Mouse (Mus musculus) C2C12 (cell line): ENCODE results near the gene Smc3.

Experiments used
- CEBPB ChIP-seq: IDR thresholded peaks from one replicate; pipeline ENCODE4 v1.6.1; 2011; ENCODE audit warnings: low read depth, mild to moderate bottlenecking, control low read depth, moderate library complexity
- CTCF ChIP-seq: IDR thresholded peaks from one replicate; pipeline ENCODE4 v1.5.1; 2011; ENCODE audit not compliant: control insufficient read depth, insufficient read depth, insufficient read length
- MYOD1 ChIP-seq: IDR thresholded peaks from one replicate; pipeline ENCODE4 v1.6.1; 2011; ENCODE audit warnings: low read depth; ENCODE audit not compliant: control insufficient read depth, insufficient read length
- MYOG ChIP-seq: IDR thresholded peaks from one replicate; pipeline ENCODE4 v1.6.1; 2011; ENCODE audit not compliant: control insufficient read depth, insufficient read length; ENCODE audit errors: extremely low read depth
- USF1 ChIP-seq: IDR thresholded peaks from one replicate; pipeline ENCODE4 v1.6.1; 2011; ENCODE audit warnings: low read depth, mild to moderate bottlenecking, control low read depth, moderate library complexity

DNA sequence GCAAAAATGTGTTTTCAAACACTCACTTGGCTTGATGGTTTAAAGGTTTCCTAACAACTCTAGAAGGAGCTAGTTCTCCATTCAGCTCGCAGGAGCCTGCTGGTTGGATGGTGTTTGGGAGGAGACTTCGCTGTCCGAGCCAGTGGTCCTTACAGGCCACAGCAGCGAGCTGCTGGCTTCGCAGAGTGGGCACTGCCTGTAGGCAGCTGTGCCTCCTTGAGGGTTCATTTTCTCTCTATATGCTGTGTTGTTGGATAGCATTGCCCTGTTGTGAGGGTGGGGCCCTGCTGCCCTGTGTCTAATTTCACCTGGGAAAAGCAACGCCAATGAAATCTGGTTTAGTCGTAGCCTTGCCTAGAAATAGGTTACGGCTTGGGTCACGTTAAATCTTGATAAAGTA lies 47.1 kb downstream of the Smc3 start:
- TF ChIP-seq CTCF: no peak
- no peak for TF ChIP-seq USF1
- no peak for TF ChIP-seq MYOD1
- no peak for TF ChIP-seq MYOG
- no peak for TF ChIP-seq CEBPB
